Mouse (Mus musculus) myocyte (in vitro differentiated cells): ENCODE results near the gene Arhgef17.

Source experiments
- CEBPB ChIP-seq: IDR thresholded peaks from 2 replicates; pipeline ENCODE4 v1.6.1; 2011; ENCODE audit warnings: mild to moderate bottlenecking, moderate library complexity; ENCODE audit not compliant: poor library complexity, insufficient read depth, severe bottlenecking
- E2F4 ChIP-seq: IDR thresholded peaks from one replicate; pipeline ENCODE4 v1.6.1; 2011; ENCODE audit warnings: mild to moderate bottlenecking, control low read depth, moderate library complexity; ENCODE audit not compliant: insufficient read depth
- MAX ChIP-seq: IDR thresholded peaks from one replicate; pipeline ENCODE4 v1.6.1; 2011; ENCODE audit warnings: low read depth, mild to moderate bottlenecking, control low read depth
- MYOD1 ChIP-seq, 3 experiments: IDR thresholded peaks; one replicate each; pipeline ENCODE4 v1.6.1; 2011; ENCODE audit warnings: control low read depth in 2 of 3, low read depth in 2 of 3, mild to moderate bottlenecking in 2 of 3, moderate library complexity in 1 of 3; ENCODE audit not compliant: insufficient read length in 2 of 3, control insufficient read depth in 1 of 3
- MYOG ChIP-seq, 3 experiments: IDR thresholded peaks; one replicate each; pipeline ENCODE4 v1.6.1; 2011; ENCODE audit warnings: control low read depth in 2 of 3, low read depth in 2 of 3, mild to moderate bottlenecking in 2 of 3; ENCODE audit not compliant: insufficient read length in 2 of 3, control insufficient read depth in 1 of 3, insufficient read depth in 1 of 3
- POLR2A ChIP-seq: IDR thresholded peaks from one replicate; pipeline ENCODE4 v1.6.1; 2011; ENCODE audit warnings: low read depth, mild to moderate bottlenecking, control low read depth, moderate library complexity; ENCODE audit not compliant: insufficient read length
- POLR2AphosphoS2 ChIP-seq: IDR thresholded peaks from one replicate; pipeline ENCODE4 v1.6.1; 2011; ENCODE audit warnings: low read depth, control low read depth; ENCODE audit not compliant: insufficient read length
- SRF ChIP-seq: IDR thresholded peaks from one replicate; pipeline ENCODE4 v1.6.1; 2011; ENCODE audit warnings: low read depth; ENCODE audit not compliant: control insufficient read depth, insufficient read length
- TCF12 ChIP-seq: IDR thresholded peaks from one replicate; pipeline ENCODE4 v1.6.1; 2011; ENCODE audit warnings: mild to moderate bottlenecking, control low read depth; ENCODE audit not compliant: poor library complexity, insufficient read depth, severe bottlenecking
- TCF3 ChIP-seq: IDR thresholded peaks from one replicate; pipeline ENCODE4 v1.6.1; 2011; ENCODE audit warnings: low read depth, control low read depth; ENCODE audit not compliant: insufficient read length
- USF1 ChIP-seq: IDR thresholded peaks from one replicate; pipeline ENCODE4 v1.6.1; 2011; ENCODE audit warnings: low read depth, mild to moderate bottlenecking, control low read depth, moderate library complexity

DNA sequence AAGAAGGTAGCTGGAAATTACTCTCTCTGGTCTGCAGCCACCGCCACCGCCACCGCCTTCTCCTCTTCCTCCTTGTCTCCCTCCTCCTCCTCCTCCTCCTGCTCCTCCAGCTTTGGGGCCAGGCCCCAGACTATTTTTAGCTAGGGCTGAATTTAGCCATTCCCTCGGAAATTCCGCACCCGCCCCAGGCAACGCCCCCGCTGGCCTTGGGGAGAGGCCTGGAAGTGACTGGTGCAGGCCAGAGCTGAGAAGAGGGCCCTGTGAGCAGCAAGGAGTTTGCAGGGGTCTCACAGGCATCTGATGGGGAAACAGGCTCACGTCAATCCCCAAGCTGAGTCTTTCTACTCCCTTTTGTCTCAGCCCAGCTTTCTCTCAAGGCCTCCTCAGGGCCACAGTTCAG is 13.7 kb downstream of the Arhgef17 start:
- TF ChIP-seq POLR2AphosphoS2: no peak
- TF ChIP-seq CEBPB: no peak
- TF ChIP-seq MAX: no peak
- TF ChIP-seq USF1: no peak
- TF ChIP-seq TCF12: no peak
- no peak for TF ChIP-seq TCF3
- no peak for TF ChIP-seq POLR2A
- TF ChIP-seq MYOG (IDR thresholded peaks at IDR 0.05; ENCODE audit: control insufficient read depth in 1 of 3, insufficient read depth in 1 of 3, insufficient read length in 2 of 3, low read depth in 2 of 3): no peak
- TF ChIP-seq MYOD1 (IDR thresholded peaks at IDR 0.05; ENCODE audit: control insufficient read depth in 1 of 3, insufficient read length in 2 of 3, low read depth in 2 of 3): no peak
- no peak for TF ChIP-seq E2F4
- TF ChIP-seq SRF: no peak
